Comparison of ENCODE assay signal across 17 mouse cellular contexts in genomic region chr2:110896477-110897270, GRCm38 (mm10). TPM values are rescaled to one million over a fixed set of nuclear protein-coding genes. Genes with fewer than 3 reads are reported as not detected.
"Had no signal": no experiment of that assay in that cellular context is flagged by ENCODE, and none has a peak within 500 bp of the region (broad histone marks: within the 10 kb centered on the region; RNA-seq: fewer than 3 reads in every experiment).

No protein-coding gene starts in this region.

- H3K9me3 ChIP-seq: limb, embryonic 15.5 days; liver, embryonic 12.5 days; midbrain, embryonic 10.5 days; neural tube, embryonic 15.5 days had no signal

- H3K4me3 ChIP-seq: limb, embryonic 15.5 days; liver, embryonic 12.5 days; midbrain, embryonic 10.5 days; myocyte; neural tube, embryonic 15.5 days had no signal

- H3K36me3 ChIP-seq: limb, embryonic 15.5 days; liver, embryonic 12.5 days; midbrain, embryonic 10.5 days; neural tube, embryonic 15.5 days had no signal

- DNase-seq: kidney, adult 11 months; kidney, adult 9 months; kidney, postnatal 36 days; lung, embryonic 14.5 days; lung, postnatal 10 days; lung, postnatal 4 days; midbrain, embryonic 14.5 days; right cerebral cortex, postnatal 4 days had no signal

- H3K4me1 ChIP-seq: limb, embryonic 15.5 days; liver, embryonic 12.5 days; midbrain, embryonic 10.5 days; neural tube, embryonic 15.5 days had no signal

- H3K4me2 ChIP-seq: limb, embryonic 15.5 days; liver, embryonic 12.5 days; lung, embryonic 14.5 days; neural tube, embryonic 15.5 days had no signal

- H3K27me3 ChIP-seq: limb, embryonic 15.5 days; liver, embryonic 12.5 days; neural tube, embryonic 15.5 days had no signal

- H3K27ac ChIP-seq: kidney, postnatal 0 days; limb, embryonic 15.5 days; liver, embryonic 12.5 days; midbrain, embryonic 10.5 days; neural tube, embryonic 15.5 days had no signal

- H3K9ac ChIP-seq: limb, embryonic 15.5 days; liver, embryonic 12.5 days; lung, embryonic 14.5 days; neural tube, embryonic 15.5 days had no signal

- ATAC-seq: liver, embryonic 12.5 days had no signal

RNA-seq across cellular contexts. Expression of gene Ano3, which starts 54.0 kb away (rescaled TPM):
- total RNA-seq: megakaryocyte, adult 5-6 weeks had no signal
- polyA plus RNA-seq: liver, embryonic 16.5 days; spleen, adult 2 months had no signal
